Mouse (Mus musculus): ENCODE results near the gene Zeb2.

DNA sequence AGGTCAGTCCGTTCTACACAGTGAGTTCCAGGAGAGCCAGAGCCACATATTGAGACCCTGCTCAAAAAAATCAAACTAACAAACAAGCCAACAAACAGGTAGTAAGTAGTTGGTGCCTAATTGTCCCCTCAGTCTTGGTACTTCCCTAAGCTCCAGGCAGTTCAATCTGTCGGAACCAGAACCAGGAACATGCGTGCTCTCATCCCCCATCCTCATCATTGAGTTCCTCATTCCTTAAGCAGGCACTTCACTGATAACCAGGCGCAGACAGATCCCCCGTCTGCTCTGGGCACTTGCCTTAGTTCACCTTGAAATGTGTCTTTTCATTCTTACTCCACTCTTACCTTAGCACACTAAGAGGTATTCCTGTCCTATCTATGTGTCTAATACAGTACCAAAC is 103.9 kb downstream of the Zeb2 start:
- no peak for TF ChIP-seq CTCF (IDR thresholded peaks at IDR 0.05; ENCODE audit: insufficient read depth, low read depth, low read length)
- no peak for TF ChIP-seq POLR2A (IDR thresholded peaks at IDR 0.05; ENCODE audit: insufficient read depth, low read depth, low read length)

Measured in olfactory bulb, adult 2 months (tissue).